Mouse (Mus musculus): ENCODE measurements at regions not wholly inside any gene's neighbourhood (a gene's known extent, or its start where the extent isn't known, plus 50 kb on each side); places are given as distances from the start of the nearest gene placed in this dataset.

GRCm38 (mm10) chr17:22673891-22674622 lies 73.3 kb downstream of the Vmn2r112 start:
- Histone ChIP-seq H3K27ac (ENCODE audit: low read length) (no peak overlapping the region), H3K4me2 (ENCODE audit: low read depth, low read length) (peak overlapping the region; percentile 71), H3K36me3 (ENCODE audit: control insufficient read depth, insufficient read depth, low read length) (no peaks in the 10 kb centered on the region), H3K27me3 (replicated peaks; ENCODE audit: control insufficient read depth, insufficient read depth, low read length) (no peaks in the 10 kb centered on the region), H3K9me3 (ENCODE audit: control insufficient read depth, low read length) (no peaks in the 10 kb centered on the region), H3K4me1 (ENCODE audit: control insufficient read depth, insufficient read depth, low read length) (no peaks in the 10 kb centered on the region), H3K4me3 (ENCODE audit: low read length) (peak overlapping the region; percentile 54), H3K9ac (ENCODE audit: low read depth, low read length) (peak overlapping the region; percentile 59)
- peak; percentile 97 for ATAC-seq
- WGBS, result 21% methylated on average over 16 of the region's 16 CpGs
